In genomic region chr6:62163826-62164225, GRCm38 (mm10) we compare ENCODE assay signal across 19 mouse cellular contexts.
DNase-seq lines count a peak whose midpoint lies in the region; ATAC-seq lines count a peak whose summit lies in the region.
"Had no signal": no experiment of that assay in that cellular context is flagged by ENCODE, and none has a peak within 500 bp of the region (broad histone marks: within the 10 kb centered on the region; RNA-seq: fewer than 3 reads in every experiment).

No protein-coding gene starts in this region.

- H3K4me2 ChIP-seq in hindbrain, embryonic 11.5 days (replicated peaks; ENCODE audit: low read depth, low read length) = no peak overlapping the region
- H3K4me2 ChIP-seq in hindbrain, embryonic 14.5 days (replicated peaks) = no peak overlapping the region
- no peak overlapping the region for H3K4me2 ChIP-seq in embryonic facial prominence, embryonic 11.5 days (ENCODE audit: low read depth, low read length)
- H3K4me2 ChIP-seq: heart, embryonic 13.5 days; hindbrain, embryonic 15.5 days had no signal

- no peak overlapping the region for H3K4me3 ChIP-seq in hindbrain, embryonic 11.5 days (ENCODE audit: low read depth, low read length)
- no peak overlapping the region for H3K4me3 ChIP-seq in hindbrain, embryonic 14.5 days (replicated peaks; ENCODE audit: low read length)
- no peak overlapping the region for H3K4me3 ChIP-seq in embryonic facial prominence, embryonic 11.5 days (ENCODE audit: low read depth, low read length)
- H3K4me3 ChIP-seq: heart, embryonic 13.5 days; hindbrain, embryonic 15.5 days had no signal

- H3K27me3 ChIP-seq in hindbrain, embryonic 11.5 days (ENCODE audit: control insufficient read depth, insufficient read depth, low read length) = no peaks in the 10 kb centered on the region
- no peaks in the 10 kb centered on the region for H3K27me3 ChIP-seq in hindbrain, embryonic 14.5 days (ENCODE audit: control insufficient read depth, insufficient read depth, low read length)
- H3K27me3 ChIP-seq in embryonic facial prominence, embryonic 11.5 days (ENCODE audit: control insufficient read depth, insufficient read depth, low read length) = no peaks in the 10 kb centered on the region
- H3K27me3 ChIP-seq: heart, embryonic 13.5 days; hindbrain, embryonic 15.5 days had no signal

- no peak overlapping the region for H3K27ac ChIP-seq in hindbrain, embryonic 11.5 days (ENCODE audit: low read depth, low read length)
- no peak overlapping the region for H3K27ac ChIP-seq in hindbrain, embryonic 14.5 days
- H3K27ac ChIP-seq in embryonic facial prominence, embryonic 11.5 days (replicated peaks; ENCODE audit: low read depth, low read length) = no peak overlapping the region
- H3K27ac ChIP-seq: heart, embryonic 13.5 days; hindbrain, embryonic 15.5 days had no signal

- H3K9me3 ChIP-seq in hindbrain, embryonic 11.5 days (ENCODE audit: control insufficient read depth, low read length) = no peaks in the 10 kb centered on the region
- no peaks in the 10 kb centered on the region for H3K9me3 ChIP-seq in hindbrain, embryonic 14.5 days (ENCODE audit: control insufficient read depth, low read length)
- no peaks in the 10 kb centered on the region for H3K9me3 ChIP-seq in embryonic facial prominence, embryonic 11.5 days (replicated peaks; ENCODE audit: control insufficient read depth, low read length)
- H3K9me3 ChIP-seq: heart, embryonic 13.5 days; hindbrain, embryonic 15.5 days had no signal

- WGBS in hindbrain, embryonic 11.5 days = 27% methylated on average over 3 of the region's 3 CpGs
- WGBS in hindbrain, embryonic 14.5 days = 33% methylated on average over 3 of the region's 3 CpGs
- 15% methylated on average over 3 of the region's 3 CpGs for WGBS in embryonic facial prominence, embryonic 11.5 days

- ATAC-seq in hindbrain, embryonic 11.5 days (ENCODE audit: low FRiP score) = 0 out of 2 replicates have a peak, but pooled peaks have one; percentile 50
- no peak for ATAC-seq in hindbrain, embryonic 14.5 days (ENCODE audit: low FRiP score)
- ATAC-seq in embryonic facial prominence, embryonic 11.5 days (replicated peaks; ENCODE audit: insufficient number of reproducible peaks, low FRiP score, low TSS enrichment, low read depth) = no peak
- ATAC-seq: forebrain, postnatal 0 days; intestine, embryonic 16.5 days had no signal

- DNase-seq in hindbrain, embryonic 11.5 days (ENCODE audit: low spot score) = peak; percentile 25
- no peak for DNase-seq in hindbrain, embryonic 14.5 days (ENCODE audit: low spot score)
- DNase-seq in embryo, embryonic 10 days (ENCODE audit: low spot score) = peak; percentile 63
- peak; percentile 34 for DNase-seq in embryo, embryonic 11 days
- DNase-seq in embryonic facial prominence, embryonic 11.5 days (ENCODE audit: low spot score) = peak; percentile 3
- no peak for DNase-seq in kidney, adult 9 months
- DNase-seq in urinary bladder, postnatal 14 days (ENCODE audit: low spot score) = no peak
- DNase-seq in right cerebral cortex, postnatal 4 days = no peak
- DNase-seq: adrenal gland, postnatal 10 days; cerebellum, adult 11 months; cerebellum, adult 8-10 months; cerebellum, postnatal 14 days; forebrain, postnatal 0 days; gastrocnemius, postnatal 25 days; heart, adult 11 months; heart, postnatal 36 days had no signal

- no peaks in the 10 kb centered on the region for H3K36me3 ChIP-seq in hindbrain, embryonic 11.5 days (ENCODE audit: control insufficient read depth, insufficient read depth, low read length)
- H3K36me3 ChIP-seq in hindbrain, embryonic 14.5 days (replicated peaks; ENCODE audit: control insufficient read depth, insufficient read depth) = no peaks in the 10 kb centered on the region
- no peaks in the 10 kb centered on the region for H3K36me3 ChIP-seq in embryonic facial prominence, embryonic 11.5 days (replicated peaks; ENCODE audit: control insufficient read depth, insufficient read depth, low read depth, low read length)
- H3K36me3 ChIP-seq: heart, embryonic 13.5 days; hindbrain, embryonic 15.5 days had no signal

- no peak overlapping the region for H3K9ac ChIP-seq in hindbrain, embryonic 11.5 days (ENCODE audit: low read depth, low read length)
- no peak overlapping the region for H3K9ac ChIP-seq in hindbrain, embryonic 14.5 days
- H3K9ac ChIP-seq in embryonic facial prominence, embryonic 11.5 days (replicated peaks; ENCODE audit: low read length) = no peak overlapping the region
- H3K9ac ChIP-seq: forebrain, postnatal 0 days; heart, embryonic 13.5 days; hindbrain, embryonic 15.5 days had no signal

- no peaks in the 10 kb centered on the region for H3K4me1 ChIP-seq in hindbrain, embryonic 11.5 days (replicated peaks; ENCODE audit: control insufficient read depth, insufficient read depth, low read length)
- H3K4me1 ChIP-seq in hindbrain, embryonic 14.5 days (replicated peaks; ENCODE audit: control insufficient read depth, insufficient read depth, low read length) = no peaks in the 10 kb centered on the region
- H3K4me1 ChIP-seq in embryonic facial prominence, embryonic 11.5 days (ENCODE audit: control insufficient read depth, insufficient read depth, low read length) = no peaks in the 10 kb centered on the region
- H3K4me1 ChIP-seq: heart, embryonic 13.5 days; hindbrain, embryonic 15.5 days had no signal

Comparison
In these comparisons a context has a peak if more than half of its experiments do, and no peak if none do; other contexts are left out.
1. DNase-seq: peak in hindbrain, embryonic 11.5 days (single experiment), embryo, embryonic 10 days (single experiment), embryo, embryonic 11 days (single experiment) and embryonic facial prominence, embryonic 11.5 days (single experiment); none in hindbrain, embryonic 14.5 days (single experiment), kidney, adult 9 months (single experiment), urinary bladder, postnatal 14 days (single experiment) and right cerebral cortex, postnatal 4 days (single experiment).